Mouse (Mus musculus) bone marrow, adult 2 months (tissue): ENCODE data around the gene Bicral. TPM values are rescaled to one million over a fixed set of nuclear protein-coding genes. Genes with fewer than 3 reads are reported as not detected.

Source experiments
- H3K27ac ChIP-seq: fragments of 200-500 bp; 2 replicates; pipeline ENCODE4 v1.5.1; 2012; ENCODE audit warnings: low read depth, mild to moderate bottlenecking, control low read depth, inconsistent platforms, low read length; ENCODE audit not compliant: control insufficient read depth, poor library complexity, insufficient read depth
- H3K4me1 ChIP-seq: fragments of 200-500 bp; 2 replicates; pipeline ENCODE4 v1.6.1; 2011; ENCODE audit warnings: low read length; ENCODE audit not compliant: control insufficient read depth, insufficient read depth
- H3K4me3 ChIP-seq: fragments of 200-500 bp; replicated peaks from 2 replicates; pipeline ENCODE3; 2011; ENCODE audit warnings: mild to moderate bottlenecking, low read depth, low read length, control low read depth; ENCODE audit not compliant: control insufficient read depth
- CTCF ChIP-seq: fragments of 200-500 bp; IDR thresholded peaks from 2 replicates; pipeline ENCODE4 v1.5.1; 2011; ENCODE audit warnings: low read length, control low read depth; ENCODE audit not compliant: control insufficient read depth, insufficient read depth
- POLR2A ChIP-seq: fragments of 200-500 bp; IDR thresholded peaks from 2 replicates; pipeline ENCODE4 v1.6.1; 2011; ENCODE audit warnings: low read depth, mild to moderate bottlenecking, control low read depth, low read length, borderline replicate concordance; ENCODE audit not compliant: control insufficient read depth
- WGBS: fragments of 180-500 bp; shearing (Covaris S2); methylation state at CpG from one replicate; pipeline ENCODE4 v1.1.7; 2018; 5-methylcytosine and 5-hydroxymethylcytosine counted together
- polyA plus RNA-seq: library from polyadenylated mRNA; stranded (reverse); fragments of >200 nt; gene quantifications from 2 replicates; pipeline ENCODE4 v1.2.4, GENCODE M21; 2011; ENCODE audit warnings: low replicate concordance; ENCODE audit not compliant: missing spikeins, insufficient read depth, insufficient read length

Gene Bicral
- polyA plus RNA-seq, 1 experiment, result 16.0 TPM

- peak overlapping the region; percentile 69 for H3K4me3 ChIP-seq
- under 1% methylated on average over 44 of the region's 44 CpGs for WGBS
- TF ChIP-seq POLR2A (peak; percentile 65; the same call in 1 of the 2 replicates), CTCF (no peak)
- peaks cover 2% of the 10 kb centered on the region; the same call in 1 of the 2 replicates for H3K4me1 ChIP-seq
- H3K27ac ChIP-seq, result peak overlapping the region; percentile 92
Measured at GRCm38 (mm10) chr17:46889450-46890084, 31.3 kb upstream of the Bicral start.

- 36% methylated on average over 16 of the region's 16 CpGs for WGBS
- H3K27ac ChIP-seq, result no peak overlapping the region
- TF ChIP-seq POLR2A (no peak), CTCF (peak; percentile 67)
- peaks cover 2% of the 10 kb centered on the region; the same call in 1 of the 2 replicates for H3K4me1 ChIP-seq
- H3K4me3 ChIP-seq, result no peak overlapping the region
Measured at GRCm38 (mm10) chr17:46888511-46889212, 30.4 kb upstream of the Bicral start.

- no peaks in the 10 kb centered on the region; the same call in 1 of the 2 replicates for H3K4me1 ChIP-seq
- no peak overlapping the region; the same call in 1 of the 2 replicates for H3K27ac ChIP-seq
- no peak overlapping the region for H3K4me3 ChIP-seq
- 63% methylated on average over 17 of the region's 17 CpGs for WGBS
- TF ChIP-seq POLR2A (peak; percentile 28; the same call in 1 of the 2 replicates), CTCF (no peak)
Measured at GRCm38 (mm10) chr17:46885910-46886643, 27.8 kb upstream of the Bicral start.

- 72% methylated on average over 11 of the region's 11 CpGs for WGBS
- TF ChIP-seq CTCF (no peak), POLR2A (no peak)
- no peak overlapping the region for H3K4me3 ChIP-seq
- no peaks in the 10 kb centered on the region; the same call in 1 of the 2 replicates for H3K4me1 ChIP-seq
- no peak overlapping the region for H3K27ac ChIP-seq
Measured at GRCm38 (mm10) chr17:46885218-46885909, 27.1 kb upstream of the Bicral start.

- Histone ChIP-seq H3K4me3 (no peak overlapping the region), H3K27ac (no peak overlapping the region), H3K4me1 (no peaks in the 10 kb centered on the region; the same call in 1 of the 2 replicates)
- no peak for TF ChIP-seq POLR2A
- no peak for TF ChIP-seq CTCF
- 69% methylated on average over 6 of the region's 6 CpGs for whole genome bisulfite sequencing
Measured at GRCm38 (mm10) chr17:46884766-46885165, 26.5 kb upstream of the Bicral start.

GRCm38 (mm10) chr17:46883107-46883506 is 24.8 kb upstream of the Bicral start:
- no peak overlapping the region for H3K4me3 ChIP-seq
- H3K27ac ChIP-seq, result no peak overlapping the region
- TF ChIP-seq CTCF (no peak), POLR2A (no peak)
- no peaks in the 10 kb centered on the region; the same call in 1 of the 2 replicates for H3K4me1 ChIP-seq
- WGBS, result 88% methylated on average over 9 of the region's 9 CpGs

GRCm38 (mm10) chr17:46881728-46882127 is 23.4 kb upstream of the Bicral start:
- H3K4me1 ChIP-seq, result no peaks in the 10 kb centered on the region; the same call in 1 of the 2 replicates
- no peak overlapping the region for H3K4me3 ChIP-seq
- no peak overlapping the region for H3K27ac ChIP-seq
- WGBS, result 92% methylated on average over 6 of the region's 6 CpGs
- no peak for TF ChIP-seq POLR2A
- no peak for TF ChIP-seq CTCF
